Mouse (Mus musculus): Measurements from ENCODE around the gene Hmga1. TPM values are rescaled to one million over a fixed set of nuclear protein-coding genes. Genes with fewer than 3 reads are reported as not detected.
A peak's percentile ranks its signal among the peaks of the same experiment; 100 is the strongest.

Gene Hmga1
- polyA plus RNA-seq, 1 experiment from 2014 or later, result 329 TPM

GRCm38 (mm10) chr17:27561809-27562526, 5.7 kb downstream of the Hmga1 start:
- H3K27me3 ChIP-seq (ENCODE audit: insufficient read depth, low read length), result no peaks in the 10 kb centered on the region
- H3K27ac ChIP-seq (ENCODE audit: low read depth), result no peak overlapping the region
- no peak for TF ChIP-seq CTCF (IDR thresholded peaks at IDR 0.05; ENCODE audit: low read depth)
- peaks cover 22% of the 10 kb centered on the region for H3K36me3 ChIP-seq (ENCODE audit: insufficient read depth)
- H3K4me2 ChIP-seq, result no peak overlapping the region
- no peak for DNase-seq
- H3K4me3 ChIP-seq (ENCODE audit: low read depth, low read length), result no peak overlapping the region
- 54% methylated on average over 9 of the region's 11 CpGs for WGBS
- no peak overlapping the region for H3K9ac ChIP-seq
- peaks cover 15% of the 10 kb centered on the region; the same call in 1 of the 2 replicates for H3K4me1 ChIP-seq (ENCODE audit: insufficient read depth)
- no peaks in the 10 kb centered on the region for H3K9me3 ChIP-seq (ENCODE audit: low read depth, low read length)
- no peak for ATAC-seq (ENCODE audit: insufficient read depth)

DNA sequence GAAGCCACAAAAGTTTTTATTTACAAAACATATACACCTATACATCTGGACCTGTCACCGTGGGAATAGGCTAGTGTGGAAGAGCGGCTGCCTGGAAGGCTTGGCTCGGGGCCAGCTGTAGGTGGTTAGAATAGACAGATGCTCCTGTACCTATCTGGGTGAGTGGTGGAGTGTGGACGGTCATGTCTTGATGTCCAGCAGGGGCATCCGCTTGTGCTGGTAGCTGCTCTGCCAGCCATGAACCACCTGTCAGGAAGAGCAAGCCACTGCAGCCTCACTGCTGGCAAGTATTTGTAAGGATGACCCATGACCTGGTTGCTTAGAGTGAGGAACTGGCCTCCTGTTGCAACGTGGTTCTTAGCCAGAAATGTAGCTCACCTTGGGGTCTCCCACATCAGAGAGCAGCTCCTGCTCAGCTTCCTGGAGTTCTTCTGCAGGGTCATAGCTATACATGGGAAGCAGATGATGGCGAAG, 7.5 kb downstream of the Hmga1 start:
- no peaks in the 10 kb centered on the region for H3K27me3 ChIP-seq (ENCODE audit: insufficient read depth, low read length)
- H3K4me3 ChIP-seq (ENCODE audit: low read depth, low read length), result no peak overlapping the region
- no peak for ATAC-seq (ENCODE audit: insufficient read depth)
- no peaks in the 10 kb centered on the region for H3K9me3 ChIP-seq (ENCODE audit: low read depth, low read length)
- H3K4me2 ChIP-seq, result 0 out of 2 replicates have a peak overlapping the region, but pooled peaks have one; percentile 98
- H3K9ac ChIP-seq, result no peak overlapping the region
- peaks cover 22% of the 10 kb centered on the region for H3K36me3 ChIP-seq (ENCODE audit: insufficient read depth)
- no peak for DNase-seq
- 44% methylated on average over 7 of the region's 7 CpGs for WGBS
- TF ChIP-seq CTCF (IDR thresholded peaks at IDR 0.05; ENCODE audit: low read depth), result no peak
- H3K4me1 ChIP-seq (ENCODE audit: insufficient read depth), result 0 out of 2 replicates have a peak, but pooled peaks cover 6% of the 10 kb centered on the region
- no peak overlapping the region for H3K27ac ChIP-seq (ENCODE audit: low read depth)

DNA sequence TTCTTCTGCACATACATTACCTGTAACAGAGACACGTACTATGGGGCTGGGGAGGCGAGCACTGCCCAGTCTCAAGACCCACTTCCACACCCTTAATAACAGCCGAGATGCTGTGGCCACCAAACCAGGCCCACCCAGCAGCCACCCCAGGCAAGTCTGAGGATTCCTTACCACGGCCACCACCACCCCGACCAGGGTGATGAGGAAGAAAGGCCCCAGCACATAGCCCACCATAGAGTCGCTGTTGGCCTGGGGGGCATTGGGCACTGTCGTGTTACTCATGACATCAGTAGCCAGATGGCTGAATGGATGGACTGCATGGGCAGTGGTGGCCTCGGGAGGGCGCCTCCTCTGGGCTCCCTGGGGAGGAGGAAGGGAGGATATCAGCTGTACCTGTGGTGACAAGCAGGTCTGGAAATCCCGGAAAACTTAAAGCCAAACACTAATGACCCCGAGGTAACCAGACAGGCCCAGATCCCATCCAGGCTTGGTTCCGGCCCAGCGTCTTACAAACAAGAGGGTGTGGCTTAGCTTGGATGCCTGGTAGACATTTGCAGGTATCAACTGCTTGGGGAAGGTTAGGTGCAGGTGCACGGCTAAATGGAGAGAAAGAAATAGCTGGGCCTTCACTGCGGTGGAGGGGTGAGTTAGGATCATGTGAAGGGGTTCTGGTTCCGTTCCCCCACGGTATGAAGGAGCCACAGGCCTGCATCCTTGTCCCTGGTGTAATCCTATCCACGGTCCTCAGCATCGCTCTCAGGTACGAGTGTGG, 8.3 kb downstream of the Hmga1 start:
- H3K27ac ChIP-seq (ENCODE audit: low read depth), result no peak overlapping the region; the same call in 1 of the 2 replicates
- peak overlapping the region; percentile 62; the same call in 1 of the 2 replicates for H3K9ac ChIP-seq
- ATAC-seq (ENCODE audit: insufficient read depth) (no peak; the same call in 1 of the 2 replicates), DNase-seq (peak; percentile 28)
- H3K27me3 ChIP-seq (ENCODE audit: insufficient read depth, low read length), result no peaks in the 10 kb centered on the region
- TF ChIP-seq CTCF (IDR thresholded peaks at IDR 0.05; ENCODE audit: low read depth), result peak; percentile 48
- 0 out of 2 replicates have a peak, but pooled peaks cover 6% of the 10 kb centered on the region for H3K4me1 ChIP-seq (ENCODE audit: insufficient read depth)
- H3K4me2 ChIP-seq, result peak overlapping the region; percentile 98
- peaks cover 22% of the 10 kb centered on the region for H3K36me3 ChIP-seq (ENCODE audit: insufficient read depth)
- H3K4me3 ChIP-seq (ENCODE audit: low read depth, low read length), result peak overlapping the region; percentile 61
- H3K9me3 ChIP-seq (ENCODE audit: low read depth, low read length), result no peaks in the 10 kb centered on the region
- 11% methylated on average over 20 of the region's 20 CpGs for WGBS

DNA sequence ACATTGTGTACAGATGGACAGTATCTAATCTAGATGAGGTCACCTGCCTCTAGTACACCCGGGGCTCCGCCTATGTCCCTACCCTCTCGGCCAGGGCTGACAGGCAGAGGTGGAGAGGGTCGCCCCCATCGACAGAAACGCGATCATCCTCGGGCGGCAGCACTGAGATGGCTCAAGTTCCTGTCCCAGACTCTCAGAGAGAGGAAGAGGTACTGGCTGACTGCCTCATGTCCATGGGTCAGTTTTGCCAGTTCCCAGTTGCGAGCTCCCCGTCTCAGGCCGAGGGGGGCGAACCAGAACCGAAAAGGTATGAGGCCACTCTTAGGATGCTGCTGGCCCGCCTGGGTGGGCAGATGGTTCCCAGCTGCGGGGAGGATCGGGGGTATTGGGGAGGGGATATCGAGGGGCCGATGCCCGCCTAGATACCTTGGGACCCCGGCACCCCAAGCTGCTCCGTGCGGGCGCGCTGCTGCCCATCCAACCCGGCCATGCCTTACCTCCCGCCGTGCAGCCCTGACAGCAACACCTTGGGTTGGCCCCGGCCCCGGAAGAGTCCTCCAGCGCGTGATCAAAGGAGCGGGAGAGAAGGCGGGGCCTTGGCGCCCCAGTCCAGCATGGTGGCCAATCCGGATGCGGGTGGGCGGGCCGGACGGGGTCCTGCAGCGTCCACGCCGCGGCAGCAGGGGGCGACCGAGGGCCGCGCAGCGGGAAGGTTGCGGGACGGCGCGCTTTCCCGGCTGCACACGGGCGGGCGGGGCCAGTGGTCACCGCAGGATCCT, 9.1 kb downstream of the Hmga1 start, which contains the start of gene AI413582:
Gene AI413582 (minus strand): TSS at position 594 of the 779 bp plus-strand sequence.
- Histone ChIP-seq H3K4me2 (peak within 1 kb of the TSS; percentile 98), H3K27ac (ENCODE audit: low read depth) (no peak within 1 kb of the TSS; the same call in 1 of the 2 replicates)
- peak; percentile 95 for ATAC-seq (ENCODE audit: insufficient read depth)

GRCm38 (mm10) chr17:27565942-27566267, 9.6 kb downstream of the Hmga1 start:
- no peak overlapping the region for H3K27ac ChIP-seq (ENCODE audit: low read depth)
- H3K36me3 ChIP-seq (ENCODE audit: insufficient read depth), result peaks cover 13% of the 10 kb centered on the region
- H3K4me2 ChIP-seq, result peak overlapping the region; percentile 98
- H3K9ac ChIP-seq, result peak overlapping the region; percentile 62
- H3K4me1 ChIP-seq (ENCODE audit: insufficient read depth), result 0 out of 2 replicates have a peak, but pooled peaks cover 6% of the 10 kb centered on the region
- DNase-seq (no peak), ATAC-seq (ENCODE audit: insufficient read depth) (no peak; the same call in none of the 2 replicates)
- H3K4me3 ChIP-seq (ENCODE audit: low read depth, low read length), result peak overlapping the region; percentile 61
- H3K27me3 ChIP-seq (ENCODE audit: insufficient read depth, low read length), result no peaks in the 10 kb centered on the region
- WGBS, result under 1% methylated on average over 13 of the region's 13 CpGs
- no peaks in the 10 kb centered on the region for H3K9me3 ChIP-seq (ENCODE audit: low read depth, low read length)
- TF ChIP-seq CTCF (IDR thresholded peaks at IDR 0.05; ENCODE audit: low read depth), result no peak

More for the DNA sequence above, 9.1 kb downstream of the Hmga1 start, which contains the start of gene AI413582:
- no peaks in the 10 kb centered on the region for H3K27me3 ChIP-seq (ENCODE audit: insufficient read depth, low read length)
- peaks cover 18% of the 10 kb centered on the region for H3K36me3 ChIP-seq (ENCODE audit: insufficient read depth)
- H3K4me3 ChIP-seq (ENCODE audit: low read depth, low read length), result peak within 1 kb of the TSS; percentile 61
- WGBS, result under 1% methylated on average over 58 of the region's 58 CpGs
- H3K9ac ChIP-seq, result peak within 1 kb of the TSS; percentile 62
- TF ChIP-seq CTCF (IDR thresholded peaks at IDR 0.05; ENCODE audit: low read depth), result peak; percentile 65
- H3K9me3 ChIP-seq (ENCODE audit: low read depth, low read length), result no peaks in the 10 kb centered on the region
- H3K4me1 ChIP-seq (ENCODE audit: insufficient read depth), result 0 out of 2 replicates have a peak, but pooled peaks cover 6% of the 10 kb centered on the region
- DNase-seq, result peak; percentile 96

- Histone ChIP-seq H3K27ac (ENCODE audit: low read depth) (no peak overlapping the region), H3K9ac (no peak overlapping the region), H3K27me3 (ENCODE audit: insufficient read depth, low read length) (no peaks in the 10 kb centered on the region), H3K4me1 (ENCODE audit: insufficient read depth) (0 out of 2 replicates have a peak, but pooled peaks cover 6% of the 10 kb centered on the region), H3K9me3 (ENCODE audit: low read depth, low read length) (no peaks in the 10 kb centered on the region), H3K4me3 (ENCODE audit: low read depth, low read length) (no peak overlapping the region), H3K4me2 (no peak overlapping the region), H3K36me3 (ENCODE audit: insufficient read depth) (peaks cover 3% of the 10 kb centered on the region; the same call in 1 of the 2 replicates)
- 88% methylated on average over 5 of the region's 5 CpGs for WGBS
- TF ChIP-seq CTCF (IDR thresholded peaks at IDR 0.05; ENCODE audit: low read depth), result no peak
- ATAC-seq (ENCODE audit: insufficient read depth), result no peak
- no peak for DNase-seq
Measured at GRCm38 (mm10) chr17:27568228-27568627, 11.9 kb downstream of the Hmga1 start.

Data from lung, embryonic 14.5 days (tissue).